Comparison of ENCODE assay signal across 32 mouse cellular contexts in the genomic region with DNA sequence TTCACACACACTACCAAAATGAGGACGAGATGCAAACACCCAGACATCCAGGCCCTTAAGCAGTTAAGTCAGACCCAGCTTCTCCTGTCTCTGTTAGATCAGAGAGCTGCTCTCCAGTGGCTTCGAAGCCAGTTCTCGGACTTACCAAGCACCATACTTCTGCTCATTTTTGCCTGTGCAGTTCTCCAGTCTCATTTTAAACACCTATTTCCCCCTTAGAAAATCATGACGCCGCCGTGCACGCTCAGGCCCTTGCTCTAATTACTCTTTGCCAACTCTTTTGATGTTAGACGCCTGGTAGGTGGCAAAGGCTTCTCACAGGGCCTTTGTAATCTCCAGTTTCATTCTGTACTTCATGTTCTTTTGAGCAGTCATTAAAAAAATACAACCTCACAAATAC.
DNase-seq lines count a peak whose midpoint lies in the region; ATAC-seq and TF ChIP-seq lines count a peak whose summit lies in the region.
"Had no signal": no experiment of that assay in that cellular context is flagged by ENCODE, and none has a peak within 500 bp of the region (broad histone marks: within the 10 kb centered on the region; RNA-seq: fewer than 3 reads in every experiment).

No protein-coding gene starts in this region.

- no peaks in the 10 kb centered on the region for H3K27me3 ChIP-seq in testis, adult 2 months (ENCODE audit: control insufficient read depth, insufficient read depth, low read length)
- H3K27me3 ChIP-seq: neural tube, embryonic 13.5 days had no signal

- 0 out of 2 replicates have a peak overlapping the region, but pooled peaks have one; percentile 12 for H3K27ac ChIP-seq in testis, adult 2 months (ENCODE audit: control insufficient read depth, insufficient read depth, low read depth, low read length)
- H3K27ac ChIP-seq: embryonic facial prominence, embryonic 10.5 days; embryonic facial prominence, embryonic 15.5 days; gastrocnemius, adult 2 months; heart, adult 2 months; hindbrain, embryonic 14.5 days; kidney, postnatal 0 days; limb, embryonic 13.5 days; lung, embryonic 15.5 days; midbrain, embryonic 12.5 days; neural tube, embryonic 13.5 days; stomach, embryonic 15.5 days had no signal

- no peaks in the 10 kb centered on the region for H3K36me3 ChIP-seq in testis, adult 2 months (ENCODE audit: control insufficient read depth, insufficient read depth, low read length)
- H3K36me3 ChIP-seq: embryonic facial prominence, embryonic 10.5 days; embryonic facial prominence, embryonic 15.5 days; heart, embryonic 12.5 days; limb, embryonic 13.5 days; lung, embryonic 15.5 days; midbrain, embryonic 12.5 days; neural tube, embryonic 13.5 days; stomach, embryonic 15.5 days had no signal

- no peak for TF ChIP-seq CTCF in testis, adult 2 months (IDR thresholded peaks at IDR 0.05; ENCODE audit: control insufficient read depth, insufficient read depth, insufficient replicate concordance, low read depth, low read length)

- no peak for TF ChIP-seq POLR2A in testis, adult 2 months (IDR thresholded peaks at IDR 0.05; ENCODE audit: control insufficient read depth, low read depth, low read length)

- peak; percentile 82 for DNase-seq in heart, adult 11 months
- DNase-seq in heart, postnatal 10 days, result no peak
- DNase-seq in testis, postnatal 10 days (ENCODE audit: low spot score), result no peak
- DNase-seq in hindlimb bud, embryonic 11.5 days (ENCODE audit: extremely low spot score, low read depth, low spot score), result peak; percentile 10
- DNase-seq in cerebellum, postnatal 14 days, result no peak
- DNase-seq: adrenal gland, postnatal 14 days; cerebellum, adult 2 months; cerebellum, postnatal 25 days; gastrocnemius, adult 2 months; gastrocnemius, postnatal 36 days; heart, adult 2 months; kidney, adult 8-10 months; kidney, postnatal 4 days; layer of hippocampus, adult 9-11 months; retina, postnatal 1 day; right cerebral cortex, postnatal 14 days; thymus, adult 18-20 months; thymus, postnatal 25 days had no signal

- intact Hi-C loops in heart, postnatal 10 days (cut with DNase I), result no loop called here

- ATAC-seq in monocyte, adult 5-6 weeks (replicated peaks; ENCODE audit: insufficient number of reproducible peaks, low FRiP score, low TSS enrichment, poor library complexity, severe bottlenecking), result no peak
- ATAC-seq: CD4-positive, CD25-positive, alpha-beta regulatory T cell, adult 4 months; intestine, embryonic 16.5 days had no signal

- H3K4me3 ChIP-seq in testis, adult 2 months (ENCODE audit: control insufficient read depth, low read depth, low read length), result no peak overlapping the region
- H3K4me3 ChIP-seq: embryonic facial prominence, embryonic 10.5 days; embryonic facial prominence, embryonic 15.5 days; gastrocnemius, adult 2 months; heart, adult 2 months; heart, embryonic 12.5 days; limb, embryonic 13.5 days; lung, embryonic 15.5 days; midbrain, embryonic 12.5 days; neural tube, embryonic 13.5 days; stomach, embryonic 15.5 days had no signal

- no peaks in the 10 kb centered on the region for H3K4me1 ChIP-seq in testis, adult 2 months (ENCODE audit: control insufficient read depth, insufficient read depth, low read length)
- H3K4me1 ChIP-seq: embryonic facial prominence, embryonic 15.5 days; heart, embryonic 12.5 days; limb, embryonic 13.5 days; lung, embryonic 15.5 days; stomach, embryonic 15.5 days had no signal

Comparison
In these comparisons a context has a peak if more than half of its experiments do, and no peak if none do; other contexts are left out.
1. DNase-seq: peak in heart, adult 11 months (single experiment) and hindlimb bud, embryonic 11.5 days (single experiment); none in heart, postnatal 10 days (0 of 2), testis, postnatal 10 days (single experiment) and cerebellum, postnatal 14 days (0 of 2).